Mouse (Mus musculus) ES-CJ7 (cell line): Measurements from ENCODE around the gene Madcam1.

Source experiments
- DNase-seq: peaks from one replicate; pipeline ENCODE4 v3.0.0; 2011; ENCODE audit warnings: low read depth, low spot score

The Madcam1 gene

GRCm38 (mm10) chr10:79664131-79664665, at the start of gene Madcam1:
Madcam1 (plus strand) TSS chr10:79664559.
- peak; percentile 88 for DNase-seq

GRCm38 (mm10) chr10:79615860-79616259, 48.5 kb upstream of the Madcam1 start:
- peak; percentile 75 for DNase-seq

- DNase-seq = no peak
These were observed 48.0 kb upstream of the Madcam1 start for GRCm38 (mm10) chr10:79616376-79616775.

- no peak for DNase-seq
These were observed 40.4 kb upstream of the Madcam1 start for GRCm38 (mm10) chr10:79623950-79624349.

GRCm38 (mm10) chr10:79625398-79625797, 39.0 kb upstream of the Madcam1 start:
- DNase-seq = no peak

- no peak for DNase-seq
These were observed 38.2 kb upstream of the Madcam1 start for GRCm38 (mm10) chr10:79626156-79626555.

- no peak for DNase-seq
These were observed 36.0 kb upstream of the Madcam1 start for GRCm38 (mm10) chr10:79628377-79628776.

- no peak for DNase-seq
These were observed 32.9 kb upstream of the Madcam1 start for GRCm38 (mm10) chr10:79631432-79631831.

GRCm38 (mm10) chr10:79633006-79633777, 31.2 kb upstream of the Madcam1 start:
- no peak for DNase-seq

GRCm38 (mm10) chr10:79636287-79636686, 28.1 kb upstream of the Madcam1 start:
- DNase-seq = no peak

- DNase-seq = peak; percentile 86
These were observed 26.9 kb upstream of the Madcam1 start, which contains the start of gene Shc2 for GRCm38 (mm10) chr10:79637128-79638110. Shc2 (minus strand) TSS chr10:79637918.

- DNase-seq = peak; percentile 87
These were observed 25.7 kb upstream of the Madcam1 start for GRCm38 (mm10) chr10:79638486-79639204.

- no peak for DNase-seq
These were observed 18.6 kb upstream of the Madcam1 start, which contains the start of gene Odf3l2 for GRCm38 (mm10) chr10:79645711-79646110. Odf3l2 (minus strand) TSS chr10:79645738.

GRCm38 (mm10) chr10:79649070-79649751, 15.1 kb upstream of the Madcam1 start:
- DNase-seq = peak; percentile 79

GRCm38 (mm10) chr10:79652789-79653188, 11.6 kb upstream of the Madcam1 start:
- no peak for DNase-seq

- DNase-seq = no peak
These were observed 9.4 kb upstream of the Madcam1 start for GRCm38 (mm10) chr10:79654946-79655395.

GRCm38 (mm10) chr10:79658829-79659228, 5.5 kb upstream of the Madcam1 start:
- DNase-seq = peak; percentile 74

- DNase-seq = no peak
These were observed 4.1 kb upstream of the Madcam1 start for GRCm38 (mm10) chr10:79660298-79660697.

- peak; percentile 74 for DNase-seq
These were observed 2.5 kb upstream of the Madcam1 start for GRCm38 (mm10) chr10:79661861-79662260.

GRCm38 (mm10) chr10:79665051-79665450, 692 bp downstream of the Madcam1 start:
- no peak for DNase-seq

GRCm38 (mm10) chr10:79666493-79666892, 2.1 kb downstream of the Madcam1 start:
- no peak for DNase-seq
